Mouse (Mus musculus) cerebellum, postnatal 10 days (tissue): ENCODE data around the gene Mark2.
A peak's percentile ranks its signal among the peaks of the same experiment; 100 is the strongest.

Source experiments
- DNase-seq, 2 experiments: peaks; one replicate each; pipeline ENCODE4 v3.0.0; 2021; ENCODE audit warnings: mixed read lengths in 2 of 2

Mark2 gene

DNA sequence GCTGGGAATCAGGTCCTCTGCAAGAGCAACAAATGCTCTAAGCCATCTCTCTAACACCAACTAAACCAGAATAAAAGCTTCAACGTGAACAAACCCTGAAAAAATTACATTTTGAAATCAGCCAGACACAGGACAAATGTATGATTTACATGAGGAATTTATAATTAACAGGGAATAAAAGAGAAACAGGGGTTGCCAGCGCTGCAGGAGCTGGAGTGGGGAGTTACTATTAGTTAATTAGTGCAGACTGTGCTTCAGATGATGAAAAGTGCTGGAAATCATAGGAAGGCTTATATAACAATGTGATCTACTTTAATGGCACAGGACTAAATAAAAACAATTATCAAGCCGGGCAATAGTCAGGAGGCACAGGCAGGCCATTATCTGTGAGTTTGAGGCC is 20.3 kb downstream of the Mark2 start:
- no peak for DNase-seq

- no peak for DNase-seq
These were observed 21.5 kb downstream of the Mark2 start for GRCm38 (mm10) chr19:7320181-7320580.

DNA sequence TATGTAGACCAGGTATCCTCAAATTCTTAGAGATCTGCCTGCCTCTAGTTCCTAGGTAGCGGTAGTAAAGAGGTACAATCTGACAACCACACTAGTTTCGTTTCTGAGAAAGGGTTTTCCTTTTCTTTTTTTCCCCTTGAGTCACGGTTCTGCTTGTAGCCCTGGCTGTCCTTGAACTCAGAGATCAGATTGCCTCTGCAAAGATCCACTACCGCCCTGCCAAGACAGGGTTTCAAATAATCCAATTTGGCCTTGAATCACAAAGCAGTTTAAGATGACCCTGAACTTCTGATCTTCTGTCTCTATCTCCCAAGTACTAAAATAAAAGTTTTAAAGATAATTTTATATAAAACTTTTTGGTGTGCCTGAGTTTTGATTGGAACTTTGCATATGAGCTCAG is 23.9 kb downstream of the Mark2 start:
- no peak for DNase-seq

GRCm38 (mm10) chr19:7316822-7317221 is 24.8 kb downstream of the Mark2 start:
- no peak for DNase-seq

DNA sequence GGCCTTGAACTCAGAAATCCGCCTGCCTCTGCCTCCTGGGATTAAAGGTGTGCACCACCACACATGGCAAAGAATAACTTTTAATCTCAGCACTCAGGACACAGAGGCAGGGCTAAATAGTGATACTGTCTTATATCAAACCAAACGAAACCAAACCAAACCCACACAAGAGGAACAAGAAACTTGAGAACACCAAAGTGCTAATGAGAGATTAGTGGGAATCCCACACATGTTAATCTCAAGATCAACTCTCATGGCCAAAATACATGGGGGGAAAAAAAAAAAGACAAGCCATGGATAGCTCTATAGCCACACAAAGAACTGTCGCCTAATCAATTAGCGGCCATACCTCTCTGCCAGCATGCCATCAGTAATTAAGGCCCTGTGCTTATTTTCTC is 26.1 kb downstream of the Mark2 start:
- no peak for DNase-seq

GRCm38 (mm10) chr19:7314976-7315586 is 26.6 kb downstream of the Mark2 start:
- peak; percentile 86 to 88 for DNase-seq

- no peak for DNase-seq
These were observed 28.0 kb downstream of the Mark2 start for GRCm38 (mm10) chr19:7313660-7314059.

- DNase-seq: peak; percentile 84 to 87
These were observed 30.4 kb downstream of the Mark2 start for GRCm38 (mm10) chr19:7311306-7311705.

GRCm38 (mm10) chr19:7310704-7311103 is 31.0 kb downstream of the Mark2 start:
- DNase-seq: peak; percentile 78 to 82

- DNase-seq: peak; percentile 50 to 57
These were observed 31.8 kb downstream of the Mark2 start for GRCm38 (mm10) chr19:7309738-7310330.

DNA sequence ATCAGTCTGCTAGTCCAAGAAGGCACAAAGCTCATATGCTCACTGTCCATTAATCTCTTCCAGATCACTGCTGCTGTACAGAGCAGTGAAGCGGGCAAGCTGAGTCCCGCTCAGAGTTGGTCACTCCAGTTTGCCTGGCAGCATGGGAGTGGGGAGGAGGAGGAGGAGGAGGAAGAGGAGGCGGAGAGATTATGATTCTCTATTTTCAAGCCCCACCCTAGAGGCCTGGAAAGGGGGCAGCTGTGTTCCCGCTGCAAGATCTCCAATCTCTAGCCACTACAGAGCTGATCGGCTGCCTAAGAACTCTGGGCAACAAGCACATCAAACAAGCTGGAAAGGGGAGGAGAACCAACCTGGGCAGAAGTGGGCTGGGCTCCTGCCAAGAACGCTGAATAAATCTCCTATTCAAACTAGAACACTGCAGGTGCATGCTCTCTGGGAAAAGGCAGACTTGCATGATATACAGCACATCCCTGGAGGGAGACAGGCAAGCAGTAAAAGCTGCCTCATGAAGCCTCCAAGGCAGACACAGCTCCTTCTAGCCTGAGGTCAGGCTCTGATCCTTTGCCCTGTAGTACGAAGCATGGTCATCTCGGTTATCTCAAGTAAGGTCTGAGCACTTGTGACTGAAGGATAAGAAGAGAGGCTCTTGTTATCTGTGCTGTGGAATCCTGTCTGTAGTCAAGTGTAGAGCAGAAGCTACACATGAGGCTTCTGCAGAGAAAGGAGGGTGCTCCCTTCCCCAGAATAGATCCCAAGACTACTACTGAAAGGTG is 33.5 kb downstream of the Mark2 start:
- peak; percentile 44 to 47 for DNase-seq

DNA sequence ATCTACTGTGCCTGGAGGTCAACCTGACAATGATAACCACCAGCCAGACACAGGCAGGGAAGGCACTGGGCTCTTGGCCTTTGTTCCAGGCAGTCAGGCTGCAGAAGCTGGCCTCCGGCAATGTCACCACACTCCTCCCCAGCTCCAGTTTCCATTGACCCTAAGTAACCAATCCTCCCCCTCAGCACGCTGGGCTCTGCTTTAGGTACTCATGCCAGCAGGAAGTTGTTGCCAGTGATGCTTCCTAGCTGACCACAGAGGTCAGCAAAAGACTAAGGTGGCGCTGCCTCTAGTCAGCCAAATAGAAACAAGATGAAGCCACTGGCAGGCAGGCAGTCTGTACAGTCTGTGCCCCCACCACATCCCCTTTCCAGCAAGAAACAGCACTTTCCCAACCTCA is 34.7 kb downstream of the Mark2 start:
- DNase-seq: peak in 1 of 2 experiments; percentile 19

DNA sequence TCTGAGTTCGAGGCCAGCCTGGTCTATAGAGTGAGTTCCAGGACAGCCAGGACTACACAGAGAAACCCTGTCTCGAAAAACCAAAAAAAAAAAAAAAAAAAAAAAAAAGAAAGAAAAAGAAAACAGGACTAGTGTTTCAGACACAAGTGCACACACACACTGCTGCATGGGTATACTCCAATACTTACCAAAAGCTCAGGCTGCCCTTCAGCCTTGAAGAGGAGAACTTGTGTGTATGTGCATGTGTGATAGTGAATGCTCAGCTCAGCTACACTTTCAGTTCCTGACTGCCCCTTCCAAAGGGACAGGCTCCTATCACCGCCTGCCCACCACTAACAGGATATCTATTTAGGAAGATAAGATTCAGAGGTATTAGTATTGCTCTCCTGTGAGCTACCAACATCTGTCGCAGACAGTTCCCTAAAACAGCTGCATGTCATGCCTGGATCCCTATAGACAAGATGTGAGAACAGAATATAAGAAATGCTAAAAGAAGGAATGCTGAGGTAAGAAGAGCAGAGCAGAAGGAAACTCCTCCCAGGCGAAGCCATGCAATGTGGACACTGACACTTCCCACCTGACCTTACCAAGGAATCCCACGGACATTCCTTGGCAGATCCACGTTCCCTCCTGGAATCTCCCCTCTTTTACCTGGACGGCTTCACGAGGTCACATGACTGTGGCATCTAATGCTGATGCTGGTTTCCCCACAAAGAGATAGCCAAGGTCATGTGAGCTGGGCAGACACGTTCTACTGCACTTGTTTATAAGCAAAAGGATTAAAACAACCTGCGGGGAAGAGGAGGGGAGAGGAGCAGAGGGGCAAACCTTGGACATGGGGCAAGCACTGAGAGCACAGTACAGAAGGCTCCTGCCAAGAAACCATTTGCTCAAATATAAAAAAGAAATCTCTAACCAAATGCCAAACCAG is 36.0 kb downstream of the Mark2 start:
- DNase-seq: no peak

GRCm38 (mm10) chr19:7304801-7305200 is 36.9 kb downstream of the Mark2 start:
- no peak for DNase-seq

GRCm38 (mm10) chr19:7303796-7304195 is 37.9 kb downstream of the Mark2 start:
- DNase-seq: peak; percentile 63 to 64

DNA sequence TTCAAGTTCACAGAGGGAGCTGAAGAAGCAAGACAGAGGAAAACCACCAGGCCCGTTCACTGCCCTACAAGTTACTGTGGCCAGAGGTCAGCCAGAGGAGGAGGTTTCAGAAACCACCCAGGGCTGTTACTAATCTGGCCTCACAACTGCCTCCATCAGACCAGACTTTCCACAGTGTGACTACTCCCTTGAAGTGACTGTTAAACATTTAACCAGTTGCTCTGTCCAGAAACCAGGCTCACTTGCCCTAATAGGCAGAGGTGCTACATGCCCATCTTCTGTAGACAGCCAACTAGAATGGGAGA is 39.2 kb downstream of the Mark2 start:
- DNase-seq: no peak

DNA sequence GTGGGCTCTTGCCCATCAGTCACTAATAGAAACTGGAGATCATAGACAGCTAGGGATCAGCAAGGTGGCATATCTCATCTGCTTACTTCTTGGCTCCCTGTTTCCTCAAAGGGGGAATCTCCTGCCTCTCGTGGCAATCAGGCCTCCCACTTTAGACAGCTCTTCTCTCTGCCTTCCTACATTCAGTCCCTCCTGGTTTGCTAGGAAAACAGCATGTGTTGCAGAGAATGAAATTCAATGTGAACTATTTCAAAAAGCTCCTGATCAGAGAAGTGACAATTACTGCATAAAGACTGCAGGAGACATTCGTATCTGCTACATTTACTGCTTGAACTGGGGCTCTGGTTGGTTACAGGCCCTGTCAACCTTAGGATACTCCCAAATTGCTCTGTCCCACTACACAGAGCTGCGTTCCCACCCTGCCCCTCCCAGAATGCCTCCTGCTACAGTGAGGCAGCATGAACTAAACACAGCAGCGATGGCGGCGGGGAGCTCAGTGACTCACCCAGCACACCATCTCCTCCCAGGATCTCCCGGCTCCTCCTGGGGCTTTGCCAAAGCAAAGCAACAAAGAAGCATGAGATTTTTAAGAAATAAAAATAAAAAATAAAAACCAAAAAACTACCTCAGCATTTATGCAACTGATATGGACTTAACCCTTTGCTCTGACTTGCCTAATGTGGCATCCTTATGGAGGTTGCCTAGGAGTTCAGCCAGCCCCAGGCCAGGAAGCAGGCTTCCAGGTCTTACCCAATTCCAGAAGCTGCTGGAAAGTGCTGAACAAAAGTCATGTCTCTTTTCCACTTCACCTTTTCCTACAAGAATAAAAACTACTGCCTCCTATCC is 39.8 kb downstream of the Mark2 start:
- no peak for DNase-seq

- DNase-seq: no peak
These were observed 41.6 kb downstream of the Mark2 start for GRCm38 (mm10) chr19:7300078-7300477.

DNA sequence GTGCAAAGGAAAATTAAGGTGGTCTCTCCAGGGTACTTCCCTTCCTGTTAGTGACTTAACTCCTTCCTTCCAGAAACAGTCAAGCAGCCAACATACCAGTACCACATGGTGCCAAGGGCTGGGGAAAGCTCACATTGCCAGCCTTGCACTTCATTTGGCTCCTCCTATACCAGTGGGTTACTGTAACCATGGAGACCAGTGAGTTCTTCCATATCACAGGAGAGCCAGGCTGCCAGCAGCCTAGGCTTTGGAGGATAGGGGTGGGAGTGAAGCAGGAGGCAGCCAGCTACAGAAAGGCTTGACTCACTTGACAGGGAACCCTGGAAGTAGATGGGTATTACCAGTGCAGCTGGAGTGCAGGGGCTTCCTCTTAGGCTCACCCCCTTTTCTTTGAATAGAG is 42.6 kb downstream of the Mark2 start:
- DNase-seq: peak; percentile 73 to 78

GRCm38 (mm10) chr19:7295959-7296358 is 45.7 kb downstream of the Mark2 start:
- DNase-seq: no peak

GRCm38 (mm10) chr19:7295071-7295658 is 46.5 kb downstream of the Mark2 start:
- DNase-seq: no peak
